ENCODE assay signal across 23 mouse cellular contexts in the genomic region with DNA sequence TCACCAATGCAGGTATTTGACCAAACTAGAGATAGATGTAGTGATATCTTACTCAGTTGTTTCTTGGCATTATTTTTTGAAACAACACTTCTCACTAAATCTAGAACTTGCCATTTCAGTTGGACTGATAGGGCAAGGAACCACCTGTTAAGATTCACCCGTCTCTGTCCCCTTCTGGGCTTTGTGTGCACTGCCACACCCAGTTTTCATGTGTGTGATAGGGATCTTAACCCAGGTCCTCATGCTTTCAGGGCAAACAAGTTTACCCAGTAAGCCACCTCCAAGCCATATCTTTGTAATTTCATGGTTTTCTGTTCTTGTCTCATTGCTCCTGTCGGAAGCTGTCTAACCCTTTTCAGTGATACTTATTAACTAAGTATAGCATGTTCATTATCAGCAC.
"Had no signal": no experiment of that assay in that cellular context is flagged by ENCODE, and none has a peak within 500 bp of the region (broad histone marks: within the 10 kb centered on the region; RNA-seq: fewer than 3 reads in every experiment).

No protein-coding gene starts in this region.

- H3K36me3 ChIP-seq: hindbrain, embryonic 15.5 days; kidney, embryonic 15.5 days; limb, embryonic 10.5 days; limb, embryonic 12.5 days had no signal

- DNase-seq: gastrocnemius, postnatal 14 days; gastrocnemius, postnatal 36 days; heart, adult 18-20 months; heart, postnatal 10 days; heart, postnatal 36 days; kidney, adult 11 months; kidney, adult 2 months; kidney, adult 9 months; kidney, postnatal 14 days; kidney, postnatal 36 days; liver; liver, embryonic 13.5 days had no signal

- H3K9ac ChIP-seq: heart, embryonic 12.5 days; hindbrain, embryonic 13.5 days; hindbrain, embryonic 15.5 days; kidney, embryonic 15.5 days; limb, embryonic 12.5 days; liver, embryonic 13.5 days had no signal

- H3K9me3 ChIP-seq: heart, embryonic 10.5 days; heart, embryonic 12.5 days; hindbrain, embryonic 13.5 days; hindbrain, embryonic 15.5 days; kidney, embryonic 15.5 days; limb, embryonic 10.5 days; limb, embryonic 12.5 days; liver, embryonic 13.5 days had no signal

- H3K27me3 ChIP-seq: heart, embryonic 12.5 days; hindbrain, embryonic 13.5 days; hindbrain, embryonic 15.5 days; kidney, embryonic 15.5 days; limb, embryonic 12.5 days; liver, embryonic 13.5 days had no signal

- H3K27ac ChIP-seq: heart, embryonic 10.5 days; hindbrain, embryonic 13.5 days; hindbrain, embryonic 15.5 days; hindbrain, postnatal 0 days; kidney, embryonic 15.5 days; kidney, postnatal 0 days; layer of hippocampus, adult 2 months; left cerebral cortex, adult 2 months; limb, embryonic 10.5 days; limb, embryonic 12.5 days; liver, embryonic 13.5 days had no signal

- H3K4me3 ChIP-seq: heart, embryonic 10.5 days; heart, embryonic 12.5 days; hindbrain, embryonic 13.5 days; hindbrain, embryonic 15.5 days; kidney, embryonic 15.5 days; layer of hippocampus, adult 2 months; left cerebral cortex, adult 2 months; limb, embryonic 10.5 days; limb, embryonic 12.5 days; liver, embryonic 13.5 days had no signal
